Mouse (Mus musculus) kidney, postnatal 4 days (tissue): ENCODE data around the gene Vwa8.

ENCODE experiments used
- DNase-seq, 2 experiments: peaks; one replicate each; pipeline ENCODE4 v3.0.0; 2021; ENCODE audit warnings: mixed read lengths in 2 of 2

Vwa8 gene

GRCm38 (mm10) chr14:78848941-78849911, at the start of gene Vwa8:
TSS of gene Vwa8 (plus strand) at chr14:78849052.
- peak; percentile 89 to 93 for DNase-seq

- no peak for DNase-seq
These were observed 46.5 kb upstream of the Vwa8 start for GRCm38 (mm10) chr14:78802378-78802777.

GRCm38 (mm10) chr14:78803924-78804323, 44.9 kb upstream of the Vwa8 start:
- no peak for DNase-seq

- no peak for DNase-seq
These were observed 36.0 kb upstream of the Vwa8 start for GRCm38 (mm10) chr14:78812896-78813295.

- DNase-seq = peak; percentile 30 to 58
These were observed 32.4 kb upstream of the Vwa8 start for GRCm38 (mm10) chr14:78816411-78816810.

GRCm38 (mm10) chr14:78817651-78818050, 31.2 kb upstream of the Vwa8 start:
- no peak for DNase-seq

- no peak for DNase-seq
These were observed 30.4 kb upstream of the Vwa8 start for GRCm38 (mm10) chr14:78818406-78818805.

- DNase-seq = no peak
These were observed 24.8 kb upstream of the Vwa8 start for GRCm38 (mm10) chr14:78824013-78824412.

GRCm38 (mm10) chr14:78824507-78824906, 24.3 kb upstream of the Vwa8 start:
- no peak for DNase-seq

GRCm38 (mm10) chr14:78831158-78831557, 17.7 kb upstream of the Vwa8 start:
- no peak for DNase-seq

GRCm38 (mm10) chr14:78847948-78848347, 904 bp upstream of the Vwa8 start:
- DNase-seq = no peak

- DNase-seq = no peak
These were observed 375 bp upstream of the Vwa8 start for GRCm38 (mm10) chr14:78848477-78848876.

GRCm38 (mm10) chr14:78849961-78850578, 1.2 kb downstream of the Vwa8 start:
- DNase-seq = peak; percentile 16 to 18

- DNase-seq = peak; percentile 13 to 46
These were observed 1.8 kb downstream of the Vwa8 start for GRCm38 (mm10) chr14:78850666-78851065.

- no peak for DNase-seq
These were observed 2.5 kb downstream of the Vwa8 start for GRCm38 (mm10) chr14:78851366-78851765.

GRCm38 (mm10) chr14:78852401-78853246, 3.8 kb downstream of the Vwa8 start:
- DNase-seq = no peak

- DNase-seq = no peak
These were observed 12.3 kb downstream of the Vwa8 start for GRCm38 (mm10) chr14:78861156-78861555.

GRCm38 (mm10) chr14:78870036-78870435, 21.2 kb downstream of the Vwa8 start:
- no peak for DNase-seq

- DNase-seq = no peak
These were observed 28.3 kb downstream of the Vwa8 start for GRCm38 (mm10) chr14:78877176-78877575.

- no peak for DNase-seq
These were observed 29.7 kb downstream of the Vwa8 start for GRCm38 (mm10) chr14:78878402-78879045.

- no peak for DNase-seq
These were observed 32.0 kb downstream of the Vwa8 start for GRCm38 (mm10) chr14:78880879-78881278.

GRCm38 (mm10) chr14:78881563-78881962, 32.7 kb downstream of the Vwa8 start:
- no peak for DNase-seq
